Mouse (Mus musculus): ENCODE data around the gene Loxl3.

The Loxl3 gene

GRCm38 (mm10) chr6:83086121-83087035 lies 52.4 kb downstream of the Loxl3 start, which contains the start of gene Lbx2:
Gene Lbx2, plus strand, starts transcription at chr6:83086367.
- no peak for DNase-seq (ENCODE audit: low spot score)

DNA sequence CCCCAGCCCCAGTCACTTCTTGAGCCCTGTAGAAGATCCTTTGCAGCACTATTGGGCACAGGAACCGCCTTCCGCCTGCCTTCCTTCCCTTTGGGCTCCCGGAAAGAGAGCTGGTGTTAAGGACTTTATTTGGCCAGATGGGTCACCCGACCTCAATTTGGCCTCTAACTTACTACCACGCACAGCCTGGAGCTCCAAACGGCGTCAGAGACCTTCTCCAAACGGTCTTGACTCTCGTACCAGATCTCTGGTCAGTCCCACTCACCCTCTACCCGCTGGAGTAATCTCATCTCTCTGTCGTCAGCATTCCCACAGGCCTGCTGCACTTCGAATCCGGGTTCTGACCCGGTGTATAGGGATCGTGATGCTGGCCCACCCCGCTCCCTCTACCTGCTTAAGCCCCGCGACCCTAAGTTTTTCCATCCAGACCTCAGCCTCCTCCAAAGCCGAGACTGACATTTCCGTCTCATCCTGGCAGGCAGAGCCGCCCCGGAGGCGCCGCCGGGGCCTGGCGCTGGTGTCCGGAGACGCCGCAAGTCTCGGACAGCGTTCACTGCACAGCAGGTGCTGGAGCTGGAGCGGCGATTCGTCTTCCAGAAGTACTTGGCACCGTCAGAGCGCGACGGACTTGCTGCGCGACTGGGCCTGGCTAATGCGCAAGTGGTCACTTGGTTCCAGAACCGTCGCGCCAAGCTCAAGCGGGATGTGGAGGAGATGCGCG lies 53.4 kb downstream of the Loxl3 start:
- DNase-seq (ENCODE audit: low spot score): no peak

- DNase-seq (ENCODE audit: low spot score): no peak
These were observed 53.9 kb downstream of the Loxl3 start for GRCm38 (mm10) chr6:83087926-83088260.

- peak; percentile 59 for DNase-seq (ENCODE audit: low spot score)
These were observed 58.6 kb downstream of the Loxl3 start for GRCm38 (mm10) chr6:83092416-83093127.

- no peak for DNase-seq (ENCODE audit: low spot score)
These were observed 62.0 kb downstream of the Loxl3 start for GRCm38 (mm10) chr6:83095968-83096367.

DNA sequence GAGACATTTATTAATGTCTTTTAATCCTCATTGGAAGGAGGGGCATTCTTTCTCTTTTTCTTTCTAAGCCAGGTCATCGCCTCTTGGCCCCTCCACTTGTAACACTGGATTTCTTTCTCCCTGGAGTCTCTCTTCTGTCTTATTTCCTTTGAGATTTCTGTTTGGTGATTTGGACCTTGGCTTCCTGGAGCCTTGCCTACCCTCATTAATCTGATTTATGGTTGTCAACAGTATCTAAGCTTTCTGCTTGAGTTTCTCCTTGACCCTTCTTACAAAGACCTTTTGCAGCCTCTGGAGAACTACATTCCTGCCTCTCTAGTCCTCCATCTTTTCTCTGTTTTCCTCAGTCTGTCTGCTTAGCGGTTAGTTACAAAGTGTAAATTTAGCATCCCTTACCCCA lies 64.4 kb downstream of the Loxl3 start:
- DNase-seq (ENCODE audit: low spot score): peak; percentile 52

- peak; percentile 91 for DNase-seq (ENCODE audit: low spot score)
These were observed 67.3 kb downstream of the Loxl3 start, which contains the start of the genes Ccdc142 and Gm42688 for GRCm38 (mm10) chr6:83101316-83101687. Gene Ccdc142, plus strand, starts transcription at chr6:83101601. Gene Gm42688, plus strand, starts transcription at chr6:83101617.

DNA sequence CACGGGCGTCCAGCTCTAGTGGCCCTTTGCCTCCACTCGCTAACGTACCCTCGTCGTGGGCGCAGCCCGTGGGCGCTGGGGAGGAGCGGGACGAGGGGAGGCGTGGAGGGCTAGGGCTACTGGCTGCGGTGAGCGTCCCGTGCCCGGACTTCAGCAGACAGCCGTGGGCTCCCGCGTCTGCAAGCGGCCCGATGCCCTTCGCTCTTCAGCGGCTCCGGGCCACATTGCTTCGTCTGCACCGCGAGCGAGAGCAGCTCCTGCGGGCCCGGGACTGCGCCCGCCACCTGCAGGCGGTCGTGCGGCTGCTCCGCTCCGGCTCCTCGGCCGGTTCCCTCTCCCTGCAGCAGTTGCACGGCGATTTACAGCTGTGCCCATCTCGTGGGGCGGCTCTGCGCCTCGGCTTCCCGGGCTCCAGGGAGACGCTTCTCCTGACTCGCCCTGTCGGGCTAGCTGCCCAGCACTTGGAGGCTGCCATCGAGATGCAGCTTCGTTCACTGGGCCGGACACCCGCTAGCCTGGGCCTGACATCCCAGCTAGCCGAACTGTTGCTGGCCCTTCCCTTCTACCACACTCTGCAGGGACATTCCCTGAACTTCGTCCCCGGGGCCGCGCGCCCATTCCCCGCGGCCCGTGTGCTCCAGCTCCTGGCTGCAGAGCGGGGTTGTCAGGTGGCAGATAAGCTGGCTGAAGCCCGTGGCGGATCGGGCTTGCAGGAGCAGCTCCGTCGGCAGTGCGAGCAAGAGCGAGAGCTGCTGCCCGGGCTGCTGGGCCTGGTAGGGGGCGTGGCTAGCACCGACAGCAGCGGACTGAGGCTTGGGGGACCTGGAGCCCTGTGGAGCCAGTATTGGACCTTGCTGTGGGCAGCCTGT lies 67.9 kb downstream of the Loxl3 start:
- DNase-seq (ENCODE audit: low spot score): peak; percentile 71
